Mouse (Mus musculus) kidney, postnatal 14 days (tissue): ENCODE results near the gene B3gnt6.

ENCODE experiments used
- DNase-seq: peaks from one replicate; pipeline ENCODE4 v3.0.0; 2022; ENCODE audit warnings: mixed read lengths

Gene B3gnt6

GRCm38 (mm10) chr7:98176322-98177070 lies 22.8 kb downstream of the B3gnt6 start:
- DNase-seq, result no peak

GRCm38 (mm10) chr7:98174883-98175755 lies 24.2 kb downstream of the B3gnt6 start:
- no peak for DNase-seq

GRCm38 (mm10) chr7:98173408-98173807 lies 25.9 kb downstream of the B3gnt6 start:
- DNase-seq, result no peak

DNA sequence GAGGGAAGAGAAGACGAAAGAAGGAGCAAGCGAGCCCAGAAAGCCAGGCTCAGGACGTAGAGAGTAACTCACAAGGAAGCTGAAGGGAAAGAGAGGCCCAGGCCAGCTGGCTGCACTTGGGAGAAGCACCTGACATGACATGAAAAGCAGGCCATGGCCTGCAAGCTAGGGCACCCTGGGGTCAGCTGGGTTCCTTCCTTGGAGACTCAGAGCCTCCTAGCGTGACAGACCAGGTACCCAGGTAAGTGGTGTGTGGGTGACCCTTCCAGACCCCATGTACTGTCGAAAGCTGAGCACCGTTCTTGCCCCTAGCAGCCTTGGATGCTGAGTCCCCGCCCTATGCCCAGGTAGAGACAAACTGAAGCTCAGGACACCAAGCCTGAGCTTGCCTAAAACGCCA lies 26.6 kb downstream of the B3gnt6 start:
- no peak for DNase-seq

- no peak for DNase-seq
Observed at GRCm38 (mm10) chr7:98171141-98172073, 27.9 kb downstream of the B3gnt6 start.

DNA sequence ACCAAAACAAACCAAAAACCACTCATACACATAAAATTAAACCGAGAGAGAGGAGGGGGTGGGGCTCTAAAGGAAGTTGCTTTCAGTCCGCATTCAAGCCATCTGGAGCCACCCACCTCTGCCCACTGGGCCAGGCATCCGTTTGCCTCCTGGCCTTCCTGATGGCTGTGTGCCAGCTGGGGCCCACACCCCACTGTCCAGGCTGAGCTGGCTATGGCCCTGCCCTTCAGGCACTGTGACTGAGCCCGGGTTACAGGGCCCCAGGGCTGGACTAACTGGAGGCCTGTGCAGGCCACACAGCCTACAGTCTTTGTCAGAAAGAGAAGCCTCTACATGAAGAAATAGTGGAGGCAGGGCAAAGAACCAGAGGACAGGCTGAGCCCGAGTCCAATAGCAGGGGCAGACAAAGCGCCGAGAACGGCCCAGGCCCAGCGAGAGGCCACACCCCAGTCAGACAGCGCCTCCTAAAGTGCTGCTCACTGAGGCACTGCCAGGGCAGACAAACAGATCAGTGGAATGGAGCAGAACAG lies 34.2 kb downstream of the B3gnt6 start:
- peak; percentile 55 for DNase-seq

GRCm38 (mm10) chr7:98164382-98164998 lies 34.8 kb downstream of the B3gnt6 start:
- no peak for DNase-seq

- DNase-seq, result no peak
Observed at GRCm38 (mm10) chr7:98163700-98164099, 35.6 kb downstream of the B3gnt6 start.

DNA sequence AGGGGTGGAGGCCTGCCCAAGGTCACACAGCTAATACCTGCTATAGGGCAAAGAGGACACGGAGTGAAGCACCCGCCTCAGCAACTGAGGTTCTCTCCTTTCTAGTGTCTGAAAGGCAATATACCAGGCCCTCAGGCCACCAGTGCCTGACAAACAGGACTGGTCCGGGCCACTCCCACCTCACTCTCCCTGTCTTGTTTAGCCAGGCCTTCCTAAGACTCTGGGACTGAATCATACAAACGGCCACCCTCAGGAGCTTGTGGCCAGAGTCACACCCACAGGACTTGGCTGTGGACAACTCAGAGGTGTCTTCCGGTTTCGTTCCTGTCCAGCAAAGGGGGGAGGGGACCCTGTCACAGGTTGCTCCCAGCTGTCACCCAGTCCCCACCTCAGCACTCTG lies 37.0 kb downstream of the B3gnt6 start:
- DNase-seq, result no peak

- peak; percentile 56 for DNase-seq
Observed at GRCm38 (mm10) chr7:98160041-98160740, 39.1 kb downstream of the B3gnt6 start.

DNA sequence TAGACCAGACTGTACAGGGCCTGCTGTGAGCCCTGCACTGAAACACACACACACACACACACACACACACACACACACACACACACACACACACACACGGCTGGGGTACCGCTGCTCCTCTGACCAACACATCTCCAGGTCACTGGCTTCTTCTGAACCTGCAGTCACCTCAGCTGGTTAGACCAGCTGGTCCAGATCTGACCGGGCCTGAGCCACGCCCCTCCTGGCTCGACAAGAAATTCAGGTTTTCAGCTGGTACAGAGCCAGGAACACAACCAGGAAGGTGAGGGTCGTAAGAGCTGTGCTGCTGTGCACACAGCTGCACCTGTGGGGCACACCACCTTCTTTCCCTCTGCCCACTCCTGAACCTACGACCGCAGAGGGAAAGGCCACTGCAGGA lies 40.8 kb downstream of the B3gnt6 start:
- DNase-seq, result peak; percentile 87

- DNase-seq, result no peak
Observed at GRCm38 (mm10) chr7:98157636-98158332, 41.5 kb downstream of the B3gnt6 start.

GRCm38 (mm10) chr7:98156280-98156665 lies 43.0 kb downstream of the B3gnt6 start:
- no peak for DNase-seq

- peak; percentile 78 for DNase-seq
Observed at GRCm38 (mm10) chr7:98155546-98156279, 43.6 kb downstream of the B3gnt6 start.

DNA sequence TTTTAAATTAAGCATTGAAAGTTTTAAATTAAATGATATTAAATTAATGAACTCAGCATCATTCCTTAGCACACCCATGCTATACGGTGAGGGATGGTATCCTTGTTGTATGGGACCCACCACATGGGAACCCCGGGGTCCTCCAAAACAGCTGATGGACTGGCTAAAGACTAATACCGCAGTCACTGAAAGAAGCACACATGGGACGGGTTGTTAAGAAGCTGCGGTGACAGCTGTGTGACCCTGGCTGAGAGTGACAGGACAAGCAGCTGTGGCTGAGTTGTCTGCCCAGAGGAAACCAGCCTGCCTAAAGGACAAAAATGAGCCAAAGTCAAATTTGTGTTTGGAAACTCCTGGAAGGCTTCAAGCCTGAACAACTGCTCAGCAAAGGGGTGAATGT lies 45.4 kb downstream of the B3gnt6 start:
- no peak for DNase-seq

- no peak for DNase-seq
Observed at GRCm38 (mm10) chr7:98153345-98153744, 45.9 kb downstream of the B3gnt6 start.

GRCm38 (mm10) chr7:98152400-98152799 lies 46.9 kb downstream of the B3gnt6 start:
- peak; percentile 62 for DNase-seq

DNA sequence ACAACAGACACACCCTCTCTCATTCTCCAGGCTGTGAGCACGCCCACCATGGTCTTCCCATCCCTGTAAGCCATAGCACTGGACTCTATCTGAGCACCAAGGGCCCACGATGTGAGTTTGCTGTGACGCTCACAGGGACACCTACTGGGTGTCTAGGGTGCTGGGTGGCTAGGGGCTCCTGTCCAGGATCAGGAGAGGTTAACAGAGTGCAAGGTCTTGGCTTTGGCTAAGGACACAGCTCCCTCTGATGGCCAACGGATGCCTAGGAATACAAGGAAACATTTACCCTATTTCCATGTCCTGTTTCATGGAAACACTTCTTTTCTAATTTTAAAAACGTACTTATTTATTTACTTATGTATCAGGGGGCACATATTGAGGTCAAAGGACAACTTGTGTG lies 48.8 kb downstream of the B3gnt6 start:
- DNase-seq, result no peak

GRCm38 (mm10) chr7:98149802-98150201 lies 49.5 kb downstream of the B3gnt6 start:
- DNase-seq, result no peak
